Mouse (Mus musculus): ENCODE data around the gene Olfr133.

GRCm38 (mm10) chr17:38171088-38171487 lies 26.0 kb downstream of the Olfr133 start, which contains the start of gene Olfr134:
- TF ChIP-seq GATA1 (IDR thresholded peaks at IDR 0.05; ENCODE audit: low read length) = no peak
- no peak for TF ChIP-seq TAL1 (IDR thresholded peaks at IDR 0.05; ENCODE audit: low read length)
